Mouse (Mus musculus) liver, embryonic 14.5 days (tissue): ENCODE data around the gene Rab6b. TPM values are rescaled to one million over a fixed set of nuclear protein-coding genes. Genes with fewer than 3 reads are reported as not detected.
A peak's percentile ranks its signal among the peaks of the same experiment; 100 is the strongest.

Experiments
- ATAC-seq: fragments of 200-750 bp; cut with Nextera tagmentation; 2 replicates; pipeline ENCODE4 v1.8.0; 2017; ENCODE audit warnings: moderate number of reproducible peaks, mild to moderate bottlenecking, moderate library complexity; ENCODE audit not compliant: insufficient read depth
- DNase-seq, 3 experiments: peaks; one replicate each; pipeline ENCODE4 v3.0.0-alpha.2; 2012 to 2013; ENCODE audit warnings: low read depth in 3 of 3, low spot score in 3 of 3
- H3K27ac ChIP-seq: fragments of 300-500 bp; sonication (generic); 2 replicates; pipeline ENCODE4 v1.5.1; 2014; ENCODE audit warnings: moderate library complexity, mild to moderate bottlenecking, control low read depth, inconsistent platforms
- H3K27me3 ChIP-seq: fragments of 300-500 bp; sonication (generic); 2 replicates; pipeline ENCODE4 v1.6.1; 2014; ENCODE audit warnings: mild to moderate bottlenecking, low read length, moderate library complexity; ENCODE audit not compliant: control insufficient read depth, insufficient read depth
- H3K36me3 ChIP-seq: fragments of 300-500 bp; sonication (generic); replicated peaks from 2 replicates; pipeline ENCODE4 v1.6.1; 2014; ENCODE audit warnings: low read depth; ENCODE audit not compliant: control insufficient read depth, insufficient read depth
- H3K4me1 ChIP-seq, 2 experiments: fragments of 200-500 bp in 1 of 2; fragments of 300-500 bp in 1 of 2; sonication (generic) in 1 of 2; replicated peaks; 2 replicates each; pipeline ENCODE4 v1.6.1; 2012 to 2014; ENCODE audit warnings: antibody characterized with exemption in 1 of 2, inconsistent platforms in 1 of 2, low read length in 1 of 2; ENCODE audit not compliant: control insufficient read depth in 2 of 2, insufficient read depth in 2 of 2
- H3K4me2 ChIP-seq: fragments of 300-500 bp; sonication (generic); 2 replicates; pipeline ENCODE4 v1.6.1; 2014; ENCODE audit warnings: low read depth, mild to moderate bottlenecking, control low read depth, moderate library complexity
- H3K4me3 ChIP-seq, 2 experiments: fragments of 200-500 bp in 1 of 2; fragments of 300-500 bp in 1 of 2; sonication (generic) in 1 of 2; 2 replicates each; pipeline ENCODE4 v1.5.1; 2012 to 2014; ENCODE audit warnings: low read depth in 2 of 2, low read length in 2 of 2, mild to moderate bottlenecking in 2 of 2, control low read depth in 1 of 2, inconsistent platforms in 1 of 2, moderate library complexity in 1 of 2; ENCODE audit not compliant: insufficient read depth in 1 of 2
- H3K9ac ChIP-seq: fragments of 300-500 bp; sonication (generic); replicated peaks from 2 replicates; pipeline ENCODE4 v1.6.1; 2014; ENCODE audit warnings: mild to moderate bottlenecking, control low read depth, moderate library complexity
- H3K9me3 ChIP-seq: fragments of 300-500 bp; sonication (generic); 2 replicates; pipeline ENCODE4 v1.6.1; 2016; ENCODE audit warnings: low read length, mixed read lengths; ENCODE audit not compliant: control insufficient read depth
- CTCF ChIP-seq: IDR thresholded peaks from 2 replicates; pipeline ENCODE4 v1.5.1; 2016; ENCODE audit warnings: antibody characterized with exemption, low read depth, control low read depth
- EP300 ChIP-seq: IDR thresholded peaks from 2 replicates; pipeline ENCODE4 v1.6.1; 2016; ENCODE audit warnings: antibody characterized with exemption, low read depth
- WGBS: fragments of 180-500 bp; shearing (Covaris S2); extraction: QIAGEN DNeasy Blood & Tissue Kit; methylation state at CpG from one replicate; pipeline ENCODE4 v1.1.7; 2014; ENCODE audit not compliant: insufficient replicate concordance; 5-methylcytosine and 5-hydroxymethylcytosine counted together
- polyA plus RNA-seq, 2 experiments: library from polyadenylated mRNA; depleted of rRNA in 1 of 2; stranded (reverse) in 1 of 2; unstranded in 1 of 2; fragments of >200 nt; fragmentation: Nextera tagmentation in 1 of 2; extraction: Ambion mirVana in 1 of 2; gene quantifications; 2 replicates each; pipeline versions ENCODE4 v1.2.1 to v1.2.3; 2012 to 2014

The Rab6b gene
- polyA plus RNA-seq (2012; rRNA removed) (0.11 and 0.13 TPM in 2 replicates), polyA plus RNA-seq (2014; fragmentation: Nextera tagmentation; extraction: Ambion mirVana) (0.05 TPM in 1 of 2 replicates, not detected in the other)

GRCm38 (mm10) chr9:103111621-103112470, at the start of gene Rab6b:
TSS of gene Rab6b (plus strand) at chr9:103111787.
- WGBS: under 1% methylated on average over 69 of the region's 81 CpGs
- no peaks in the 10 kb centered on the region for H3K36me3 ChIP-seq
- H3K4me2 ChIP-seq: peak within 1 kb of the TSS; percentile 62
- no peak within 1 kb of the TSS for H3K9ac ChIP-seq
- ATAC-seq: 0 out of 2 replicates have a peak, but pooled peaks have one; percentile 9
- H3K4me3 ChIP-seq: peak within 1 kb of the TSS; percentile 32 to 53
- TF ChIP-seq EP300: no peak
- no peak for TF ChIP-seq CTCF
- 0 out of 4 replicates have a peak, but pooled peaks cover 0 to 3% of the 10 kb centered on the region in 2 experiments for H3K4me1 ChIP-seq
- DNase-seq: no peak
- H3K27me3 ChIP-seq: peaks cover 41% of the 10 kb centered on the region
- H3K9me3 ChIP-seq: no peaks in the 10 kb centered on the region
- no peak within 1 kb of the TSS for H3K27ac ChIP-seq

GRCm38 (mm10) chr9:103063591-103063990, 48.0 kb upstream of the Rab6b start:
- Histone ChIP-seq H3K36me3 (no peaks in the 10 kb centered on the region), H3K4me2 (no peak overlapping the region), H3K9ac (no peak overlapping the region), H3K4me3 (no peak overlapping the region), H3K9me3 (no peaks in the 10 kb centered on the region), H3K4me1 (no peaks in the 10 kb centered on the region), H3K27ac (no peak overlapping the region), H3K27me3 (no peaks in the 10 kb centered on the region)
- WGBS: 66% methylated on average over 6 of the region's 6 CpGs
- TF ChIP-seq CTCF (no peak), EP300 (no peak)
- no peak for DNase-seq
- ATAC-seq: no peak

DNA sequence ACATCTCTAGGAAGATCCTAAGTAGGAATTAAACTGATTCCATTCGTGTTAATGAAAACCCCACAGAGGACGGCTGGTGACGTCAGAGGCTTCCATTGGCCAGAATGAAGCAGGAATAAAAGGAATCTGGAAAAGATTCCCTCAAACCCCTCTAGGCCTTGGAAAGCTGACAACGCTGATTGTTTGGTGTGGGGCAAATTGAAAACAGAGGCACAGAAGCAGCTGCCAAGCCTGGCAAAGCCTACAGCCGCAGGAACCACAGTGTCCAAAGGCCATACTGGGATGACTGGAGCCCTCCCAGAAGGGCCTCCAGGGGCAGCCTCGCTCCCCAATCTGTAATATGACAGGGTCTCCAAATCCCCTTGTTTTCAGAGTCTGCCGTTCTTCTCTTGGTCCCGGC, 44.7 kb upstream of the Rab6b start:
- Histone ChIP-seq H3K9me3 (no peaks in the 10 kb centered on the region), H3K36me3 (no peaks in the 10 kb centered on the region), H3K4me3 (no peak overlapping the region), H3K4me2 (no peak overlapping the region), H3K27ac (no peak overlapping the region), H3K27me3 (no peaks in the 10 kb centered on the region), H3K9ac (no peak overlapping the region), H3K4me1 (no peaks in the 10 kb centered on the region)
- TF ChIP-seq CTCF (no peak), EP300 (no peak)
- WGBS: 69% methylated on average over 8 of the region's 8 CpGs
- DNase-seq (no peak), ATAC-seq (no peak)

DNA sequence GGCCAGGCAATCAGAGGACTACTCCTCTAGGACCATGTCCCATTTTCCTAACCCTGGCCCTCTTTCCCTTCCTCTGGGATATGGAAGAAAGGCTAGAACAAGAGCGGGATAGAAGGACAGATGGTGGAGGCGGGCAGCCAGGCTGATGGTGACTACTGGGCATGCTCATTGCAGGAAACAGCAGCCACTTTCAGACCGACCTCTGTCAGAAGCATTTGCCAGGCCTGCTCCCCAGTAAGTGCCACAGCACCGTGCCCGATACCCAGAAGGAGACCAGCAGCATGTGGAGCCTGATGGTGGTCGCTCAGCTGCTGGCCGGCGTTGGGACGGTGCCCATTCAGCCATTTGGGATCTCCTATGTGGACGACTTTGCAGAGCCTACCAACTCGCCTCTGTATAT, 43.9 kb upstream of the Rab6b start:
- DNase-seq: no peak
- no peak overlapping the region for H3K9ac ChIP-seq
- ATAC-seq: no peak
- TF ChIP-seq CTCF (no peak), EP300 (no peak)
- H3K9me3 ChIP-seq: no peaks in the 10 kb centered on the region
- no peaks in the 10 kb centered on the region for H3K36me3 ChIP-seq
- H3K27ac ChIP-seq: no peak overlapping the region
- no peaks in the 10 kb centered on the region for H3K4me1 ChIP-seq
- no peak overlapping the region for H3K4me2 ChIP-seq
- H3K4me3 ChIP-seq: no peak overlapping the region
- 68% methylated on average over 11 of the region's 11 CpGs for WGBS
- no peaks in the 10 kb centered on the region for H3K27me3 ChIP-seq

DNA sequence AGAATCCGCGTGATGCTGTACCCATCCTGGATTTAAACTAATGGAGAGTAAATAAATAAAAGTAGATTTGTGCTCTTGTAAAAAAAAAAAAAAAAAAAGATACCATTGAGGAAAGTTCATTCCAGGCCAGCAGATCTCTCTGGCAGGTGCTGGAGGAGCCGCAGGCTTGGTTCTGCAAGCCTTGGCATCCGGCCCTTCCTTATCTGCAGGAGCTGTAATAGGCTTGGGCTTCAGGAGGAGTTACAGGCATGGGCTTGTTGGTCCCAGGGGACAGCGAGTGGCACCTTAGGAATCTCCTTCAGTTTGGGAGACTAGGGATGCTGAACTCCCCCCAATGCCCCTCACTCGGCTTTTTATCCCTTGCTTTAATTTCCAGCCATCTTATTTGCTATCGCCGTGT, 42.8 kb upstream of the Rab6b start:
- Histone ChIP-seq H3K27me3 (no peaks in the 10 kb centered on the region), H3K36me3 (no peaks in the 10 kb centered on the region), H3K27ac (no peak overlapping the region), H3K4me1 (no peaks in the 10 kb centered on the region), H3K4me2 (no peak overlapping the region), H3K4me3 (no peak overlapping the region), H3K9me3 (no peaks in the 10 kb centered on the region), H3K9ac (no peak overlapping the region)
- TF ChIP-seq CTCF: no peak
- TF ChIP-seq EP300: no peak
- DNase-seq: no peak
- WGBS: 82% methylated on average over 8 of the region's 8 CpGs
- no peak for ATAC-seq
